Mouse (Mus musculus) liver, embryonic 16.5 days (tissue): ENCODE results near the gene Gm10309. TPM values are rescaled to one million over a fixed set of nuclear protein-coding genes. Genes with fewer than 3 reads are reported as not detected.

Experiments
- ATAC-seq: fragments of 200-750 bp; cut with Nextera tagmentation; 2 replicates; pipeline ENCODE4 v1.8.0; 2017; ENCODE audit warnings: low read depth, mild to moderate bottlenecking, moderate number of reproducible peaks, moderate library complexity
- H3K27ac ChIP-seq: fragments of 300-500 bp; sonication (generic); 2 replicates; pipeline ENCODE4 v1.5.1; 2014; ENCODE audit warnings: mild to moderate bottlenecking, low read length
- H3K27me3 ChIP-seq: fragments of 300-500 bp; sonication (generic); 2 replicates; pipeline ENCODE4 v1.6.1; 2014; ENCODE audit warnings: low read depth, low read length, mixed read lengths; ENCODE audit not compliant: control insufficient read depth, insufficient read depth
- H3K36me3 ChIP-seq: fragments of 300-500 bp; sonication (generic); 2 replicates; pipeline ENCODE4 v1.6.1; 2014; ENCODE audit warnings: mild to moderate bottlenecking; ENCODE audit not compliant: control insufficient read depth, insufficient read depth
- H3K4me1 ChIP-seq: fragments of 300-500 bp; sonication (generic); 2 replicates; pipeline ENCODE4 v1.6.1; 2014; ENCODE audit warnings: low read depth, low read length, mixed read lengths; ENCODE audit not compliant: control insufficient read depth
- H3K4me2 ChIP-seq: fragments of 300-500 bp; sonication (generic); 2 replicates; pipeline ENCODE4 v1.6.1; 2014; ENCODE audit warnings: low read depth, low read length, mixed read lengths
- H3K4me3 ChIP-seq: fragments of 300-500 bp; sonication (generic); 2 replicates; pipeline ENCODE4 v1.5.1; 2014; ENCODE audit warnings: low read depth, mild to moderate bottlenecking, low read length
- H3K9ac ChIP-seq: fragments of 300-500 bp; sonication (generic); 2 replicates; pipeline ENCODE4 v1.6.1; 2014; ENCODE audit warnings: low read depth, low read length
- H3K9me3 ChIP-seq: fragments of 300-500 bp; sonication (generic); replicated peaks from 2 replicates; pipeline ENCODE4 v1.6.1; 2016; ENCODE audit warnings: low read length; ENCODE audit not compliant: control insufficient read depth
- WGBS: fragments of 180-500 bp; shearing (Covaris S2); extraction: QIAGEN DNeasy Blood & Tissue Kit; methylation state at CpG from one replicate; pipeline ENCODE4 v1.1.7; 2014; ENCODE audit not compliant: insufficient replicate concordance; 5-methylcytosine and 5-hydroxymethylcytosine counted together
- polyA plus RNA-seq: library from polyadenylated mRNA; unstranded; fragments of >200 nt; fragmentation: Nextera tagmentation; extraction: Ambion mirVana; gene quantifications from 2 replicates; pipeline ENCODE4 v1.2.1, GENCODE M21; 2015

The Gm10309 gene
- polyA plus RNA-seq, 1 experiment from 2014 or later, result 0.07 TPM

- ATAC-seq, result no peak
- no peak overlapping the region for H3K4me2 ChIP-seq
- 58% methylated on average over 17 of the region's 17 CpGs for WGBS
- H3K36me3 ChIP-seq, result no peaks in the 10 kb centered on the region
- no peaks in the 10 kb centered on the region for H3K27me3 ChIP-seq
- no peak overlapping the region for H3K27ac ChIP-seq
- no peaks in the 10 kb centered on the region for H3K9me3 ChIP-seq
- no peak overlapping the region for H3K4me3 ChIP-seq
- no peaks in the 10 kb centered on the region for H3K4me1 ChIP-seq
- no peak overlapping the region for H3K9ac ChIP-seq
Measured at GRCm38 (mm10) chr17:86460645-86461430, 44.2 kb downstream of the Gm10309 start.

- no peak for ATAC-seq
- Histone ChIP-seq H3K27me3 (no peaks in the 10 kb centered on the region), H3K9me3 (no peaks in the 10 kb centered on the region), H3K27ac (no peak overlapping the region), H3K4me3 (no peak overlapping the region), H3K9ac (no peak overlapping the region), H3K4me1 (no peaks in the 10 kb centered on the region), H3K4me2 (no peak overlapping the region), H3K36me3 (no peaks in the 10 kb centered on the region)
- 64% methylated on average over 11 of the region's 11 CpGs for WGBS
Measured at GRCm38 (mm10) chr17:86458302-86458980, 46.6 kb downstream of the Gm10309 start.

GRCm38 (mm10) chr17:86456512-86456911 lies 48.5 kb downstream of the Gm10309 start:
- Histone ChIP-seq H3K36me3 (no peaks in the 10 kb centered on the region), H3K4me2 (no peak overlapping the region), H3K27ac (no peak overlapping the region), H3K9me3 (no peaks in the 10 kb centered on the region), H3K4me3 (no peak overlapping the region), H3K27me3 (no peaks in the 10 kb centered on the region), H3K4me1 (no peaks in the 10 kb centered on the region), H3K9ac (no peak overlapping the region)
- no peak for ATAC-seq
- WGBS, result 64% methylated on average over 6 of the region's 6 CpGs

- ATAC-seq, result no peak
- WGBS, result 61% methylated on average over 3 of the region's 3 CpGs
- no peaks in the 10 kb centered on the region for H3K27me3 ChIP-seq
- H3K36me3 ChIP-seq, result no peaks in the 10 kb centered on the region
- H3K4me2 ChIP-seq, result no peak overlapping the region
- no peaks in the 10 kb centered on the region for H3K9me3 ChIP-seq
- no peaks in the 10 kb centered on the region for H3K4me1 ChIP-seq
- H3K4me3 ChIP-seq, result no peak overlapping the region
- no peak overlapping the region for H3K9ac ChIP-seq
- no peak overlapping the region for H3K27ac ChIP-seq
Measured at GRCm38 (mm10) chr17:86454351-86454706, 50.7 kb downstream of the Gm10309 start.

- Histone ChIP-seq H3K9ac (no peak overlapping the region), H3K27ac (no peak overlapping the region), H3K27me3 (no peaks in the 10 kb centered on the region), H3K4me3 (no peak overlapping the region), H3K4me2 (no peak overlapping the region), H3K36me3 (no peaks in the 10 kb centered on the region), H3K4me1 (no peaks in the 10 kb centered on the region), H3K9me3 (no peaks in the 10 kb centered on the region)
- 68% methylated on average over 14 of the region's 14 CpGs for WGBS
- ATAC-seq, result no peak
Measured at GRCm38 (mm10) chr17:86453673-86454350, 51.2 kb downstream of the Gm10309 start.

GRCm38 (mm10) chr17:86452934-86453333 lies 52.1 kb downstream of the Gm10309 start:
- no peak for ATAC-seq
- WGBS, result 67% methylated on average over 4 of the region's 4 CpGs
- H3K9me3 ChIP-seq, result no peaks in the 10 kb centered on the region
- H3K9ac ChIP-seq, result no peak overlapping the region
- no peak overlapping the region for H3K27ac ChIP-seq
- H3K4me2 ChIP-seq, result no peak overlapping the region
- no peak overlapping the region for H3K4me3 ChIP-seq
- no peaks in the 10 kb centered on the region for H3K36me3 ChIP-seq
- H3K27me3 ChIP-seq, result no peaks in the 10 kb centered on the region
- H3K4me1 ChIP-seq, result no peaks in the 10 kb centered on the region

Other genes with a start within 250 kb of the Gm10309 start
- gene Epas1, start 248.5 kb upstream of the Gm10309 start, polyA plus RNA-seq, result 2.7 and 4.0 TPM in 2 replicates